Mouse (Mus musculus) cerebral cortex, adult 2 months (tissue): ENCODE results near the gene Nudt14.

Source experiments
- WGBS: fragments of 180-500 bp; shearing (Covaris S2); methylation state at CpG from one replicate; pipeline ENCODE4 v1.1.7; 2018; 5-methylcytosine and 5-hydroxymethylcytosine counted together

The Nudt14 gene

GRCm38 (mm10) chr12:112941776-112942713, at the start of gene Nudt14:
Nudt14 (minus strand) TSS chr12:112942124.
- 2% methylated on average over 58 of the region's 58 CpGs for WGBS

- WGBS: 76% methylated on average over 2 of the region's 2 CpGs
Observed at GRCm38 (mm10) chr12:112991444-112991843, 49.5 kb upstream of the Nudt14 start.

GRCm38 (mm10) chr12:112990706-112991405, 48.9 kb upstream of the Nudt14 start:
- WGBS: 78% methylated on average over 5 of the region's 5 CpGs

- 65% methylated on average over 6 of the region's 6 CpGs for WGBS
Observed at GRCm38 (mm10) chr12:112987877-112988276, 46.0 kb upstream of the Nudt14 start.

- WGBS: 95% methylated on average over 6 of the region's 6 CpGs
Observed at GRCm38 (mm10) chr12:112985346-112985745, 43.4 kb upstream of the Nudt14 start.

- 17% methylated on average over 2 of the region's 2 CpGs for WGBS
Observed at GRCm38 (mm10) chr12:112982031-112982430, 40.1 kb upstream of the Nudt14 start.

GRCm38 (mm10) chr12:112977156-112977555, 35.2 kb upstream of the Nudt14 start:
- WGBS: 33% methylated on average over 12 of the region's 12 CpGs

- under 1% methylated on average over 73 of the region's 80 CpGs for WGBS
Observed at GRCm38 (mm10) chr12:112976371-112977073, 34.6 kb upstream of the Nudt14 start, which contains the start of gene Btbd6. Btbd6 (plus strand) TSS chr12:112976482.

GRCm38 (mm10) chr12:112974736-112975135, 32.8 kb upstream of the Nudt14 start:
- WGBS: 79% methylated on average over 9 of the region's 9 CpGs

- WGBS: 92% methylated on average over 6 of the region's 6 CpGs
Observed at GRCm38 (mm10) chr12:112969616-112970015, 27.7 kb upstream of the Nudt14 start.

- 87% methylated on average over 8 of the region's 8 CpGs for WGBS
Observed at GRCm38 (mm10) chr12:112968943-112969342, 27.0 kb upstream of the Nudt14 start.

GRCm38 (mm10) chr12:112965783-112966182, 23.9 kb upstream of the Nudt14 start:
- WGBS: 71% methylated on average over 13 of the region's 13 CpGs

- 68% methylated on average over 5 of the region's 5 CpGs for WGBS
Observed at GRCm38 (mm10) chr12:112961872-112962271, 19.9 kb upstream of the Nudt14 start.

- 38% methylated on average over 7 of the region's 7 CpGs for WGBS
Observed at GRCm38 (mm10) chr12:112961428-112961827, 19.5 kb upstream of the Nudt14 start.

- WGBS: 74% methylated on average over 8 of the region's 8 CpGs
Observed at GRCm38 (mm10) chr12:112959421-112959820, 17.5 kb upstream of the Nudt14 start.

- WGBS: 43% methylated on average over 4 of the region's 4 CpGs
Observed at GRCm38 (mm10) chr12:112958303-112958702, 16.4 kb upstream of the Nudt14 start.

GRCm38 (mm10) chr12:112955800-112956199, 13.9 kb upstream of the Nudt14 start:
- WGBS: 39% methylated on average over 4 of the region's 4 CpGs

GRCm38 (mm10) chr12:112952926-112953565, 11.1 kb upstream of the Nudt14 start:
- WGBS: 64% methylated on average over 3 of the region's 3 CpGs

GRCm38 (mm10) chr12:112952433-112952832, 10.5 kb upstream of the Nudt14 start:
- WGBS: 58% methylated on average over 8 of the region's 8 CpGs

- 7% methylated on average over 7 of the region's 7 CpGs for WGBS
Observed at GRCm38 (mm10) chr12:112951150-112951842, 9.4 kb upstream of the Nudt14 start.

- WGBS: 7% methylated on average over 6 of the region's 6 CpGs
Observed at GRCm38 (mm10) chr12:112950761-112951129, 8.8 kb upstream of the Nudt14 start.
